Mouse (Mus musculus): ENCODE measurements around the gene Myl7.

DNA sequence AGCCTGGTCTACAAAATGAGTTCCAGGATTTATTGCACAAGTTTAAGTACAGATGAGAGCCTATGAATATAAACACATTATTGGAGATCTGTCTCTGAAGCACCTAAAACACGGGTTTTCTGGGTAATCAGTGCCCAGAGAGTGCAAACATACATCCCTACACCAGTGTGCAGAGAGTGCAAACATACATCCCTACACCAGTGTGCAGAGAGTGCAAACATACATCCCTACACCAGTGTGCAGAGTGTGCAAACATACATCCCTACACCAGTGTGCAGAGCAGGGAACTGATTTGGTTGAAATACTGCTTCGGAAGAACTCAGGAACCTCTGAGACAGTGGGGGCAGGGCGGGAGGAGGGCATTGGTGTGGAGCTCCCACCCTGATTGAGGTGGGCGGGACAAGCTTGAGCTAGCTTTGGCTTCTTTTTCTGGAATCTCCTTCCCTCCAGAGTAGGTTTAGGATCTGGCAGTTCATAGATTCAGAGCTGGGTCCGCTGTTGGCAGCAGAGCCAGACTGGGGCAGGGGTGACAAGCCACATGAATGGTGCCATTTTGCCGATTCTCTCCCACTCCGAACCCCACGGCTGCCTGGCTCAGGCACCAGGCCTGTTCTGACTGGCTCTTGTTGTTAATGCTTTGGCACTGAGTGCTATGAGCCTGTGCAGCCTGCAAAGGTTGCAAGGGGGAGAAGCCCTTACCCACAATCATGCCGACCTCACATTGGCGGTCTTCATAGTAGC lies 7.4 kb upstream of the Myl7 start:
- TF ChIP-seq POLR2A (IDR thresholded peaks at IDR 0.05; ENCODE audit: insufficient read depth, low read length) (no peak), CTCF (IDR thresholded peaks at IDR 0.05; ENCODE audit: low read depth, low read length) (no peak), EP300 (IDR thresholded peaks at IDR 0.05; ENCODE audit: insufficient read depth, low read depth, low read length) (no peak)
